Mouse (Mus musculus): ENCODE results near the gene Gys2. TPM values are rescaled to one million over a fixed set of nuclear protein-coding genes. Genes with fewer than 3 reads are reported as not detected.
A peak's percentile ranks its signal among the peaks of the same experiment; 100 is the strongest.
"Not testable (repeated sequence)": the region's sequence is repeated elsewhere in the genome, so short reads cannot be mapped to it uniquely, and the experiment has no call there.

Gene Gys2
- total and polyA plus RNA-seq, 2 experiments from 2014 or later = 0.76 TPM; not detected in 1

DNA sequence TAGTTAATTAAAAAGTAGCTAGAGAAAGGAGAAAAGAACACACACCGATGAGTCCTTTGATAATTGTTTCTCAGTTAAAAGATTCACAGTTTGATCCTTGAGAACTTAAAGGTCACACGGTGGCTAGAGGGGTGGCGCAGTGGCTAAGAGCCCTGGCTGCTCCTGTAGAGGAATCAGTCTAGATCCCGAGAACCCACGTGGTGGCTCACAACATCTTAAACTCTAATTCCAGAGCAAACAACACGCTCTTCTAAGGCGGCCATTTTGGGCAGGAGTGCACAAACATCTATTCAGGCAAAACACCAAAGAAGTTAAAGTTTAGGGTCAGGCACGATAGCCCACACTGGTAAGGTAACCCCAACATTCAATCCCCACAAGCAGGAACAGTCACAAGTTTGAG, 30.7 kb upstream of the Gys2 start:
- no peak for DNase-seq (ENCODE audit: low spot score)
- 61% methylated on average over 8 of the region's 8 CpGs for WGBS
- peak overlapping the region; percentile 44 for H3K27ac ChIP-seq (ENCODE audit: low read depth)
- no peaks in the 10 kb centered on the region for H3K9me3 ChIP-seq (replicated peaks; ENCODE audit: control insufficient read depth, low read length)
- H3K36me3 ChIP-seq (replicated peaks; ENCODE audit: control insufficient read depth, insufficient read depth, low read length) = peaks cover 50% of the 10 kb centered on the region
- ATAC-seq (ENCODE audit: insufficient read depth, low read depth) = no peak
- TF ChIP-seq EP300 (IDR thresholded peaks at IDR 0.05; ENCODE audit: low read depth) = no peak
- no peak for TF ChIP-seq CTCF (IDR thresholded peaks at IDR 0.05; ENCODE audit: low read depth)
- H3K4me3 ChIP-seq (ENCODE audit: low read depth, low read length) = peak overlapping the region; percentile 19
- no peak overlapping the region for H3K9ac ChIP-seq (replicated peaks; ENCODE audit: low read depth, low read length)
- H3K27me3 ChIP-seq (ENCODE audit: control insufficient read depth, insufficient read depth, low read length) = no peaks in the 10 kb centered on the region
- peaks cover 12% of the 10 kb centered on the region for H3K4me1 ChIP-seq (ENCODE audit: control insufficient read depth, insufficient read depth)
- peak overlapping the region; percentile 52 for H3K4me2 ChIP-seq (ENCODE audit: low read depth, low read length)

DNA sequence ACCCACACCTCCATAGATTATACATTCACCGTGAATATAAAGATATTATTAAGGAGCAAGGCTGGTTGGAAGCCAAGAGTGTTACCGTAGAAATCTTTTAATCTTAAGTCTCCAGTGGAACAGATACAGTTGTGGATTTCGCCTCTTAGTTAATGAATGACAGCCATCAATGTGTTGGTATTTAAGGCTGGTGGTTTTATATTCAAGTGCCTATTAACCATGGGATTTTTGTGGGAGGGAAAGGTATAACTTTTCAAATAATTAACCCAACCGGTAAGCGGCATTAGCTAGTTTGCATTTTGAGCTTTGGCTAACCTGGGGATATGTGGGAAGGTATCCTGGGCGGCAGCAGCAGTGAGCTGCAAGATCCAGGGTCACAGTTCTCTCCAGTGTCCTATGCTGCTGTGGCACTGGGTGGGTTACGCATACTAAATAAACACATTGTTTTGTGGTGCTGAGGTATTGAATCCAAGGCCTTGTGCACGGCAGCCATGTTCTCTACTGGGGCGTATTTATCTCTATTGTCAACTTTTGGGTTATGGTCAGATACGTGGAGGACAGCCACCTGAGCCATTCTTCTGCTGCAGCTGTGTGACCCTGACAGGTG, 29.7 kb upstream of the Gys2 start:
- Histone ChIP-seq H3K4me3 (ENCODE audit: low read depth, low read length) (no peak overlapping the region), H3K9me3 (replicated peaks; ENCODE audit: control insufficient read depth, low read length) (no peaks in the 10 kb centered on the region), H3K36me3 (replicated peaks; ENCODE audit: control insufficient read depth, insufficient read depth, low read length) (peaks cover 60% of the 10 kb centered on the region), H3K4me2 (ENCODE audit: low read depth, low read length) (no peak overlapping the region), H3K4me1 (ENCODE audit: control insufficient read depth, insufficient read depth) (peaks cover 6% of the 10 kb centered on the region), H3K27me3 (ENCODE audit: control insufficient read depth, insufficient read depth, low read length) (no peaks in the 10 kb centered on the region), H3K27ac (ENCODE audit: low read depth) (no peak overlapping the region), H3K9ac (replicated peaks; ENCODE audit: low read depth, low read length) (no peak overlapping the region)
- no peak for DNase-seq (ENCODE audit: low spot score)
- no peak for ATAC-seq (ENCODE audit: insufficient read depth, low read depth)
- TF ChIP-seq EP300 (IDR thresholded peaks at IDR 0.05; ENCODE audit: low read depth) (no peak), CTCF (IDR thresholded peaks at IDR 0.05; ENCODE audit: low read depth) (no peak)
- WGBS = 82% methylated on average over 10 of the region's 10 CpGs

DNA sequence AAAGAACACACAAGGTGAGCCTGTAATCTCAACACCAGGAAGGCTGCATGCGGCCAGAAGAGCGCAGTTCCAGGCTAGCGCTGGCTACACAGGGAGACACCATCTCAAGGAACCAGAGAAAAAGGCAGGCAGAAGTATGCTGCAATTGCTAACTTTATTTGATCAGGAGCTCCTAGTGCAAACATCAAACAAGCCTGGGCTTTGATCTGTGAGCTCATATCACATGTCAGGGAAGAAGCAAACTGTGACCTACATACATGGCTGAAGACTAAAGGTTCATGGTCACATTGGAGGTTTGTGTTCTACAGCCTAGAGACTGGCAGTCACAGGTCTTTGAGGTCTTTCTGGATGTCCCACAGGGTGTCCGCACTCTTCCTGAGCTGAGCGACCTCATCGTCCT, 17.2 kb upstream of the Gys2 start:
- not testable (repeated sequence) for H3K9ac ChIP-seq (replicated peaks; ENCODE audit: low read depth, low read length); H3K4me1 ChIP-seq (ENCODE audit: control insufficient read depth, insufficient read depth); H3K27me3 ChIP-seq (ENCODE audit: control insufficient read depth, insufficient read depth, low read length); ATAC-seq (ENCODE audit: insufficient read depth, low read depth); DNase-seq (ENCODE audit: low spot score); H3K4me2 ChIP-seq (ENCODE audit: low read depth, low read length); H3K9me3 ChIP-seq (replicated peaks; ENCODE audit: control insufficient read depth, low read length); H3K27ac ChIP-seq (ENCODE audit: low read depth); H3K4me3 ChIP-seq (ENCODE audit: low read depth, low read length)
- 87% methylated on average over 6 of the region's 6 CpGs for WGBS
- peaks cover 69% of the 10 kb centered on the region for H3K36me3 ChIP-seq (replicated peaks; ENCODE audit: control insufficient read depth, insufficient read depth, low read length)

DNA sequence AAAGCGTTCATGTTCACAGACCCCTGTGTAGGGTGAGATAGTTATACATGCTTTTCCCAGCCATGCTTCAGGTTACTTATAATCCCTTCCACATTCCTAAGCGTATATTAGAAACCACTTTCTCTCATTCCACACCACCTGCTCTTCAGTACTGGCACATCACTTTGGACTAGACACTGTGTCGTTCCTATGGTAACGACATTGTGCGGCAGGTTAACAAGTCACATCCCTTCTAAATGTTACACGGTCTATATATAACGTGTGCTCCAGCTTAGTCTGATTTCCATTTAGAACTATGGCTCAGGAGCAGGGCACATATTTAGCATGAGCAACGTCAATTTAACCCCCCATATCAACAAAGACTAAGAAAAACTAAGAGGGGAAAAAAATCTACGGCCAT, 14.7 kb upstream of the Gys2 start:
- no peak overlapping the region; the same call in 1 of the 2 replicates for H3K27ac ChIP-seq (ENCODE audit: low read depth)
- no peak overlapping the region for H3K4me2 ChIP-seq (ENCODE audit: low read depth, low read length)
- 69% methylated on average over 9 of the region's 9 CpGs for WGBS
- ATAC-seq (ENCODE audit: insufficient read depth, low read depth) (no peak), DNase-seq (ENCODE audit: low spot score) (no peak)
- no peaks in the 10 kb centered on the region for H3K9me3 ChIP-seq (replicated peaks; ENCODE audit: control insufficient read depth, low read length)
- no peaks in the 10 kb centered on the region for H3K27me3 ChIP-seq (ENCODE audit: control insufficient read depth, insufficient read depth, low read length)
- TF ChIP-seq CTCF (IDR thresholded peaks at IDR 0.05; ENCODE audit: low read depth) (no peak), EP300 (IDR thresholded peaks at IDR 0.05; ENCODE audit: low read depth) (no peak)
- H3K4me1 ChIP-seq (ENCODE audit: control insufficient read depth, insufficient read depth) = peaks cover 19% of the 10 kb centered on the region
- no peak overlapping the region for H3K9ac ChIP-seq (replicated peaks; ENCODE audit: low read depth, low read length)
- no peak overlapping the region for H3K4me3 ChIP-seq (ENCODE audit: low read depth, low read length)
- H3K36me3 ChIP-seq (replicated peaks; ENCODE audit: control insufficient read depth, insufficient read depth, low read length) = peaks cover 46% of the 10 kb centered on the region

DNA sequence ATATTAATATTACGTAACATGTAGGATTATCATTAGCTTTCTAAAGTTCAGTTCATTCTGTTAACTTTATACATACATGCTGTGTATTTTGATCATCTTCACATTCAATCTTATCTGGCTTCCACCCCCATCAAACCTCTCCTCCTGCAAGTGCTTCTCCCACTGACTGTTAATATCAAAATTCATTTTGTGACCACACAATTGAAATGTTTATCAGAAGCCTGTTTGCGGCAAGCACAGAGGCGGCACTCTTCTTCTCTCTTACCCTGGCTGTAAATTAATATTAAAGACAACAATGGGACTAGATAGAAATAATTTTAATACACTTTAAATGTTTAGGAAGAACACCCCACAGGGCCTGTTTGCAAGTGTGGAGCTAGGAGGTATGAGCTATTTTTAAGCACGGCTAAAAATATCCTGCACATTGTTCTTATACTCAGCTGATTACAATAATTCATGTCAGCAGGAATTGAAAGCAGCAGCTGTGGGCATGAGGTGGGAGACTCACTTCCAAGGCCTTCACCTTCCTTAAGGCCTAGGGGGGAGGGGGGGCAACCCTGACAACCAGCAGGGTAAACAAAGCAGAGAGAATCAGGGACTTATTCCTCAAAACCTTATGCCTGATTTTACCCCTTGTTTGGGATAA, 12.7 kb upstream of the Gys2 start:
- Histone ChIP-seq H3K9me3 (replicated peaks; ENCODE audit: control insufficient read depth, low read length) (no peaks in the 10 kb centered on the region), H3K36me3 (replicated peaks; ENCODE audit: control insufficient read depth, insufficient read depth, low read length) (peaks cover 31% of the 10 kb centered on the region), H3K27me3 (ENCODE audit: control insufficient read depth, insufficient read depth, low read length) (no peaks in the 10 kb centered on the region), H3K9ac (replicated peaks; ENCODE audit: low read depth, low read length) (0 out of 2 replicates have a peak overlapping the region, but pooled peaks have one; percentile 11), H3K4me2 (ENCODE audit: low read depth, low read length) (peak overlapping the region; percentile 46), H3K4me1 (ENCODE audit: control insufficient read depth, insufficient read depth) (peaks cover 19% of the 10 kb centered on the region), H3K4me3 (ENCODE audit: low read depth, low read length) (no peak overlapping the region), H3K27ac (ENCODE audit: low read depth) (peak overlapping the region; percentile 76)
- peak; percentile 85 for DNase-seq (ENCODE audit: low spot score)
- peak; percentile 86 for ATAC-seq (ENCODE audit: insufficient read depth, low read depth)
- TF ChIP-seq CTCF (IDR thresholded peaks at IDR 0.05; ENCODE audit: low read depth) (no peak), EP300 (IDR thresholded peaks at IDR 0.05; ENCODE audit: low read depth) (peak; percentile 76; the same call in 1 of the 2 replicates)
- WGBS = 59% methylated on average over 4 of the region's 4 CpGs

DNA sequence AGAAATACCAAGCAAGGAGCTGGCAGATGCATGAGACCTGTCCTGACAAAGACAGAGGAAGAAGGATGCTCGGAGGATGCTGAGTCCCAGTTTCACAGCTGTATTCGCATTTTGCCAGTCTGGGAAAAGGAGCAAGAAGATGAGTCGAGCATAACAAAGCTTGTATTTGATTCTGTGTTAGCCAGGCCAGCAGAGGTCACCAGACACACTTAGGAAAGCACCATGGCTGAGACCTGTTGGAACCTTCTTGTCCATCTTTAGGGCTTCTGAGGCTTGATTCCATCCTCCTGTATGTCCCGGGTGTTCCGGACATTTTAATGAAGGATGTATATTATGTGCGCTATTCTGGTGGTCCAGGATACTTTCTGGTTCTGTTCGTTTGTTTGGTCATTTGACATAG, 4.3 kb upstream of the Gys2 start:
- ATAC-seq (ENCODE audit: insufficient read depth, low read depth) (no peak), DNase-seq (ENCODE audit: low spot score) (peak; percentile 27)
- WGBS = 73% methylated on average over 7 of the region's 7 CpGs
- peak; percentile 69 for TF ChIP-seq CTCF (IDR thresholded peaks at IDR 0.05; ENCODE audit: low read depth)
- TF ChIP-seq EP300 (IDR thresholded peaks at IDR 0.05; ENCODE audit: low read depth) = no peak
- H3K36me3 ChIP-seq (replicated peaks; ENCODE audit: control insufficient read depth, insufficient read depth, low read length) = no peaks in the 10 kb centered on the region
- H3K4me2 ChIP-seq (ENCODE audit: low read depth, low read length) = no peak overlapping the region
- no peak overlapping the region for H3K4me3 ChIP-seq (ENCODE audit: low read depth, low read length)
- H3K9ac ChIP-seq (replicated peaks; ENCODE audit: low read depth, low read length) = no peak overlapping the region
- no peaks in the 10 kb centered on the region for H3K4me1 ChIP-seq (ENCODE audit: control insufficient read depth, insufficient read depth)
- no peaks in the 10 kb centered on the region for H3K27me3 ChIP-seq (ENCODE audit: control insufficient read depth, insufficient read depth, low read length)
- H3K9me3 ChIP-seq (replicated peaks; ENCODE audit: control insufficient read depth, low read length) = no peaks in the 10 kb centered on the region
- H3K27ac ChIP-seq (ENCODE audit: low read depth) = no peak overlapping the region
